Mouse (Mus musculus) brain, embryonic 14.5 days (tissue): Measurements from ENCODE around the gene Kcnip4. TPM values are rescaled to one million over a fixed set of nuclear protein-coding genes. Genes with fewer than 3 reads are reported as not detected.
A peak's percentile ranks its signal among the peaks of the same experiment; 100 is the strongest.

Experiments
- DNase-seq: peaks from one replicate; pipeline ENCODE4 v3.0.0-alpha.2; 2011; ENCODE audit warnings: low read depth
- CTCF ChIP-seq: fragments of 200-500 bp; IDR thresholded peaks from 2 replicates; pipeline ENCODE4 v1.5.1; 2012; ENCODE audit warnings: inconsistent platforms, mild to moderate bottlenecking, moderate library complexity, borderline replicate concordance; ENCODE audit not compliant: insufficient read depth, insufficient read length; ENCODE audit errors: extremely low read depth
- POLR2A ChIP-seq: fragments of 200-500 bp; IDR thresholded peaks from 2 replicates; pipeline ENCODE4 v1.6.1; 2012; ENCODE audit warnings: mild to moderate bottlenecking, inconsistent platforms, borderline replicate concordance; ENCODE audit not compliant: poor library complexity, insufficient read depth, insufficient read length, severe bottlenecking; ENCODE audit errors: extremely low read depth
- polyA plus RNA-seq: library from polyadenylated mRNA; depleted of rRNA; stranded (reverse); fragments of >200 nt; gene quantifications from 2 replicates; pipeline ENCODE4 v1.2.3, GENCODE M21; 2012

The Kcnip4 gene
- polyA plus RNA-seq, 1 experiment = 7.5 TPM

DNA sequence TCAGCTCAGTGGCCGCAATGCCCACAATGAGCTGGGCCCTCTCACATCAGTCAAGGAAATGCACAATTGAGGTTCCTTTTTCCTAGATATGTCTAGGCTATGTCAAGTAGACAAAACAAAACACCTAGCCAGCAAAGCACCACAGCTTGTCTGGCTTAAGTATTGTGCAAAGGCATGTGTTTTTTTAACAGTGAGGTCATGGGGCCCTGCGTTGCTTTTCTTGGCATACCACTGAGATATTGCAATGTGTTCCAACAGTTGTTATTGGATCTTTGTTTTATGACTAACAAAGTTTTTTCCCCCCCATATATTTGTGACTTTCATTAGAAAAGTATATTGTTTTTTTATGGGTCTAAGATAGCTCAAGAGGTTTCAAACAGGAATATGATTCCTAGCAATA lies 1105.0 kb downstream of the Kcnip4 start:
- no peak for TF ChIP-seq CTCF

DNA sequence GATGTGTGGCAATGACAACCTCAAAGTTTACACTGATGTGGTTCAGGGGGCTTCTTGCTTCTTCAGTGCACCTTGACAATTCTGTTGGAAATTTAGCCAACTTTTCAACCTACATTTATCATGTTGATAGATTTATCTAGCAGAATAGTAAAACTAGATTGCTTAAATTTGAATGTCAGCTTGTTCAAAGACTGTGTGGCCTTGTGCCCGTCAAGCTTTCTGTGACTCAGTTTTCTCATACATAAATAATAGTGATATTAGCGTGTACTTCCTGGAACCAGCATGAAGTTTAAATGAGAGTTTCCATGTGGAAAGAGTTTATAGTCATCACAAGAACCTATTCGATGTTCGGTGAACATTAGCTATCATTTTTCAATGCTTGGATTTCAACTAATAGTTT lies 1112.4 kb downstream of the Kcnip4 start:
- DNase-seq = no peak
- TF ChIP-seq CTCF = no peak

More for the DNA sequence above, 1105.0 kb downstream of the Kcnip4 start:
- no peak for DNase-seq

DNA sequence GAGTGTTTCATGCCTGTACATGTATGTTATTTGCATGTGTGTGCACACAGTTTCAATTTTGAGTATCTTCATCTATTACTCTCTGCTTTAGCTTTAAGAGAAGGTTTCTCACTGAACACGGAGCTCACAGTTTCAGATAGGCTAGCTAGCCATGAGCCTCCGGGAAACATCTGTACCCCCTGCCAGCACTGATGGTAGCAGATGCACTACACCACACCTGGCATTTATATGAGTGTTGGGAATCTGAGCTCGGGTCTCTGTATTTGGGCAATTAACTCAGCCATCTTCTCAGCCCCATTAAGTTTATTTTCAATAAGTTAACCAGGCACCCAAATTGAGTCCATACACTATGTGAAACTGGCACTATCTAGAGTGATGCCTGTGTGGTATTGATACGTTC lies 1113.2 kb downstream of the Kcnip4 start:
- TF ChIP-seq POLR2A (no peak), CTCF (no peak)
- no peak for DNase-seq

DNA sequence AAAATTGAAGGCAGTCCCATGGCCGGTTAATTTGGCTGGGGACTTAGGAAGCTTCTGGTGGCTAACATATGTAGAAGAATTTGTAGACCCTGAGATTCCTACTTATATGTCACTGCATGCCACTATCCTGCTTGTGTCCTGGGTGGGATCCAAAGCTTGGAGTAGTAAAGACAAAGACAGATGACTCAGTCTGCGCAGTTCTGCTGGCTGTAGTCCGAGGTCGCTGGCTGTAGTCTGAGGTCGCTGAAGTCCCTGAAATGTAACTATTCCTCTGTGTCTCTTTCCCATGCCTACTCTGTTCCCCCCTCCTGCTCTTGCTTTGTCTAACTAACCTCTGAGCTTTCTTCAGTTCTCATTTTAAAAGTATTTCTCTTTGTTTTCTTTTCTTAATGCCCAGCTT lies 1114.4 kb downstream of the Kcnip4 start:
- no peak for TF ChIP-seq POLR2A
- TF ChIP-seq CTCF = no peak
- DNase-seq = no peak

DNA sequence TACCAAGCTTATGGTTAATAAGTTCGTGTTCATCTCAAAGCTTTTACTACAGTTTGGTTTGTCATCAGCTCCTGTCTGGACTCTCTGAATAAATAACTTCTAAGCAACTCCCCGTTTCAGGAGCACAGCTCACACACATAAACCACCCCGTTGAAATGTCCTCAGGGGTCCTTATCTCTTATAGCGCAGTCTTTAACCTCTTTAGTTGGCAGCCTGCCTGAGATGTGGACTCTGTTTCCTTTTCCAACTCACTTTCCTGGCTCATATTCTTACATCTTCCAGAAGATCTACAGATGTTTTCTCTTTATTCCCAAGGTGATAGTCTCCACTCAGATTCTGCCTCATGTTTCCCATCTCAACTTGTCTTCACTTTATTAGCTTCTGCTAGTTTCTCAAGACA lies 1116.4 kb downstream of the Kcnip4 start:
- DNase-seq = no peak
- TF ChIP-seq POLR2A (no peak), CTCF (no peak)

DNA sequence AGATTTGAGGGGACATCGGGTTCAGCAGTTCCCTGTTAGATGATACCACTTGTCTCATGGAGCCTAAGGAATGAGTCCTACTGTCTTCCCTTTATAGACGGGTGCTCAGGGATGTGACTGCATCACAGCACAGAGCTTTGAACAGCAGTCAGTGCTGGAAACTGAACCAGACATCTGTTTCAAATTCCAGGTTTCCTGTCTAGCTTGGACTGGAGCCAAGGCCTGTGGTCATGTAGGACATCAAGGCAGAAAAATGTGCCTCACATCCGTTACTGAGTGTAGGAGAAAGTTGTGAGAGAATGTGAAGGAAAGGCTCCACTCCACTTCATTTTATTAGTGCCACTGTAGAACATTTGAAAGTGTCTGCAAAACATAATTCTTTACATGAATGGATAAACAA lies 1122.2 kb downstream of the Kcnip4 start:
- DNase-seq = peak; percentile 22
- TF ChIP-seq POLR2A = no peak
- TF ChIP-seq CTCF = no peak

DNA sequence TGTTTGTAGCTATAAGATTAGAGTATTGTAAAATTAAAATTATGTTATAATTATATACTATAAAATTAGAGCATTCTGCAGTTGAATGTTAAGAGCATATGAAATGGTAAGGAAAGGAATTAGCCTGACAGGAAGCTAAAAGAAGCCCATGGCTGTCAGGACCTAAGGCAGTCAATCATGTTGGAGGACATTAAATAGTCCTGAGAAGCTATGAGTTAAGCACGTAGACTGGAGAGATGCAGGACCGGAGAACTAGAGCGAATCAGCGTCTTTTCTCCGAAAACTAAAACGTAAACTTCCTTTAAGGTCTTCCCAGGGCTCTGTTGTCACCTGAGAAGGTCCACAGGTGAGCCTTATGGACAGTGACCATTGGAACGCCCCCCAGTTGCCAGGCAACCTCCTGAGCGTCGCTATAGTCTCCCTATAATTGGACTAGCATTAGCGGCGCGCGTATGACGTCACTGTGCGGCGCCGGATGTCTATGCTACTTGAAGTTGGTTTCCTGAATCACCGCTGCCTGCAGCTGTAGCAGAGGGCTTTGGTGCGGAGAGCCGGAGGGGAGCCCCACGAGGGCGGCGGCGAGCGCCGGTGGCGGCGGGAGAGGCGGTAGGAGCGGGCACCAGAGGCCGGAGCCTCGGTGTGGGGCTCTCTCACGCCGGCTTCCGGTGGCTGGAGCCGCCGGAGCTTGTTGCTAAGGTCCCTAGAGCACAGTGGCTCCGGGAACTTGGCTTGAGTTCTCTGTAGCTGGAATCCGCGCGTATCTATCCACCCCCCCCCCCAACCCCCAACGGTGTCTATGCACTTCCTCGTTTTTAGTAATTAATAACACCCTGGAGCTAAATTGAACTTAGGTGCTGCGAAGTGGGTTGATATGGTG lies 1152.6 kb downstream of the Kcnip4 start:
- TF ChIP-seq CTCF (no peak), POLR2A (peak; percentile 31; the same call in 1 of the 2 replicates)
- DNase-seq = peak; percentile 98

DNA sequence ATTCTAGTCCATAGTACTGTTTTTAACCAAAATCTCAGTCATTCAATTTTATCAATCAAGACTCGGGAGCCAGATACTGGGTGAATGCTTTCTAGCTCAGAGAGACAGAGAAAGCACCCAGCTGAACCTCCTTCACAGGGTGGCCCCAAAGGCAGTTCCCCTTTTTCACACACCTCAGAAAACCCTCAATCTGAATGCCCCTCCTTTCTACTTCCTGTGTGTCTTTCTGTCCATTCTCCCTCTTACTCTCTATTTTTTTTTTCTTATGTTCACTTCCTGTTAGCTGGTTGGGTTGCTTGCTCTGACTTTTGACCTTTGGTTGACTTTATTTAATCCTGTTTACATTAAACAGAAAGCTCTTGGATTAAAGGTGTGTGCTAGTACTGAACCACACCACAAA lies 1175.4 kb downstream of the Kcnip4 start:
- DNase-seq = no peak
- TF ChIP-seq POLR2A (no peak), CTCF (no peak)

DNA sequence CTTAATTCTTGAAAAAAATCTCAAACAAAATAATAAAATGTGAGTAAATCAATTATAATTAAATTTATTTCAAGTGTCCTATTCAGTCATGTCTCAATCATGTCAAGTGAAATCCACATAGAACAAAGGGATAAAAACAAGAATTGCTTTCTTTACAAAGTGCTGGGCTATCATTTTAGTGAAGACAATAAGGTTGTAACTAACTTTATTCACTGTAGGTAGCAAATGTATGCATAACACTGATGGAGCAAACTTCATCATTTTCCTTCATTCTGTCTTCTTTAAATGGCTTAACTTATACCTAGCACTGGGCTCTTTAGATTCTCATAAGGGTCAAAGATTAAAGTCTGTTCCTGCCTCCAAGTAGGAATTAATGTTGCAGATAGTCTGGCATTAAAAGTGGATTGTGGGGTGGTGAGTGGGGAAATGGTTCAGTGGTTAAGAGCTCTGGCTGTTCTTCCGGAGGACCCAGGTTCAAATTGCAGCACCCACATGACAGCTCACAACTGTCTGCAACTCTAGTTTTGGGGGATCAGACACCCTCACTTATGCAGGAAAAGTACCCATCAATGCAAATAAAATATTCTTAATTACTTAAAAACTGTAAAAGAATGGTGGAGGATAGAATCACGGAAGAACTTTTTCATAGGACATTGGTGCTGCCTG lies 1178.6 kb downstream of the Kcnip4 start:
- no peak for TF ChIP-seq POLR2A
- TF ChIP-seq CTCF = no peak

DNA sequence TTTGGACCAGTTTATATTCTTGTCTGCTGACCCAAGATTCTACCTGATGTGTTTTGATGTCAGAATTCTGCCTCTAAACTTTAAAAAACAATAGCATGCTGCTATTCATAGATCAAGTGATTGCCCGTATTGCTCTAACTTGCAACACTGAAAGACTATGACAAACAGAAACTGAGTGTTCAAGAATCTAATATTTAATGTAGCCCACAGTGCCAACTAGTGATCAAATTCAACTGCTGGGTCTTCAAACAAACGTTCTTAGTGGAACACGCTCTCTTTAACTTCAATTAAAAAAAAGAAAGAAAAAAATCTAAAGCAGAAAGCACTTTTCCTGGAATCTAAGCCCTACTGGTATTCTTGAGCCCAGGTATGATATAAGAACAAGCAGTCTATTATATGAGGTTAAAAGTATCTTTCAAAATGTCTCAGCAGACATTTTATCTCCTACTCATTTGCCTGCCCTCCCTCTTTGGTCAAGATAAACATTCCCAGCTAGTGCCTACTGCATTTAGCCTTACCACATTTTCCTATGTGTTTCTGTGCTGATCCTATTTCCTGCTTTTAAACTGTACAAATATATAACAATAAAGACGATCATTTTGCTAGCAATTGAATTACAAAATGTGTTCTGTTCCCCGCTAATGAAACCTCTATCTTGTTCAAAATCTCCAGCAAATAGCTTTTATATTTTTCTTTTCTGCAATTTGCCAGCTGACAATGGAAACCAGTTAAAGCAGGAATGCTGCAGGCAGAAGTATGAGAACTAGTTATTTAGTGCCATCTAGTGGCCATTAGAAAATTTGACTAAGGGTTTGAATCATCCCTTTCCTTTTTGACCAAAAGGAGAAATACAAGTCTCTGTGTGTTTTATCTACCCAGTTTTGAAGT lies 1179.4 kb downstream of the Kcnip4 start:
- peak; percentile 19; the same call in 1 of the 2 replicates for TF ChIP-seq CTCF
- no peak for TF ChIP-seq POLR2A
- peak; percentile 86 for DNase-seq

More for the DNA sequence above, 1178.6 kb downstream of the Kcnip4 start:
- DNase-seq = no peak

DNA sequence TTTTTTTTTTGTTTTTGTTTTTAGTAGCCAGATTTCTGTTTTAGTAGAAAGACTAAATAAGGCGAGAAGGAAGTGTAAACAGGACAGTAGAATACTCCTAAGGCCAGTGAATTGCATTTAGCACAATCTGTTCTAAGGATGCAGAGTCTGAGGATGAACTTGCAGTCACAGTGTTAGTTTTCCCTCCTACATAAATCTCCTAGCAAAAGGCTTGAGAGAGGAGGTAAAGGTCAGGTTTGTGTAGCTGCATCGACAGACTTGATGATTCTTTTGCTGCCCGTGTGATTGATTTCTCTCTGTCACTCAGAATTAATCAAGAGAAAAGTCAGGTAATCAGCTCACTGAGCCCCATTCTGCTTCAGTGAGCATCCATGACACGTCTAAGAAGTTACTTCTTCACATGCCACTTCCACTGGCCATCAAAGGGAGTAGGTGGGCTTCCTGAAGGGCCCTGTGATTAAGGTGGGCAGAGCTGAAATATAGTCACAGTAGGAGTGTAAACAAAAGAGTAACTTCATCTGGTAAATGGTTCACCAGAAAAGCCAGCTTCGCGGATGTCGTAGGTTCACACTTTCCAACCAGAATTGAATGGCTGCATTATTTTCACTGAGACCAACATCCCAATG lies 1183.8 kb downstream of the Kcnip4 start:
- peak; percentile 15 for DNase-seq
- TF ChIP-seq POLR2A (no peak), CTCF (no peak)
